Mouse (Mus musculus): ENCODE measurements around the gene Nanos1. TPM values are rescaled to one million over a fixed set of nuclear protein-coding genes. Genes with fewer than 3 reads are reported as not detected.
A peak's percentile ranks its signal among the peaks of the same experiment; 100 is the strongest.

Gene Nanos1
- total and polyA plus RNA-seq, 3 experiments, result 4.5 to 4.6 TPM; not detected in 1

DNA sequence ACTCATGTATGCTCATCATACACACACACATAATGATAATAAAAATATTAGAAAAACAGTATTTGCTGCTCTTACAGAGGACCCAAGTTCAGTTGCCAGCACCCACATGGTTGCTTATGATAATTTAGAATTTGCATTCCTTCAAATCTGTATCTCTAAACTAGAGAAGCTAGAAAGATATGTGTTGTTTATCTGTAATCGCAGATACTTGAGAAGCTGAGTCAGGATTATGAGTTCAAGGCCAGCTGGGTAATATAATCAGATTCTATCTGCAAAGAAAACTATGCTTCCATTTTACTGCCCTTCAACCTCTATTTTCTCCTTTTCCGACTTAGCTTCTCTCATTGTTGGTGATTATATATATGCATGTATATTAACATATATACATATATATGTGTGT lies 41.6 kb downstream of the Nanos1 start (continued):
- TF ChIP-seq MEF2A (IDR thresholded peaks at IDR 0.05; ENCODE audit: extremely low read depth, insufficient replicate concordance, low read depth, low read length, poor library complexity, severe bottlenecking), result no peak
- TF ChIP-seq MAFK (IDR thresholded peaks at IDR 0.05; ENCODE audit: borderline replicate concordance, low read depth, low read length), result peak; percentile 68; the same call in 1 of the 2 replicates
- TF ChIP-seq ETS1 (IDR thresholded peaks at IDR 0.05; ENCODE audit: low read depth, low read length), result peak; percentile 86
- TF ChIP-seq MAZ (IDR thresholded peaks at IDR 0.05; ENCODE audit: low read depth, low read length), result no peak
- TF ChIP-seq MXI1 (IDR thresholded peaks at IDR 0.05; ENCODE audit: low read depth, low read length), result no peak
- no peak for TF ChIP-seq JUND (IDR thresholded peaks at IDR 0.05; ENCODE audit: low read depth, low read length)
- TF ChIP-seq ZC3H11A (IDR thresholded peaks at IDR 0.05; ENCODE audit: low read depth, low read length), result 0 out of 2 replicates have a peak, but pooled peaks have one; percentile 7
- no peak for TF ChIP-seq MAX (IDR thresholded peaks at IDR 0.05; ENCODE audit: low read length)
- no peak for TF ChIP-seq POLR2A (IDR thresholded peaks at IDR 0.05; ENCODE audit: control insufficient read depth in 1 of 2, insufficient read depth in 1 of 2, low read depth in 1 of 2, low read length in 2 of 2, poor library complexity in 1 of 2)
- no peak for TF ChIP-seq POLR2AphosphoS2 (IDR thresholded peaks at IDR 0.05; ENCODE audit: low read length)
- no peak for TF ChIP-seq ZKSCAN1 (IDR thresholded peaks at IDR 0.05; ENCODE audit: low read depth, low read length)
- TF ChIP-seq USF2 (IDR thresholded peaks at IDR 0.05; ENCODE audit: borderline replicate concordance in 1 of 2, insufficient read depth in 1 of 2, low read depth in 1 of 2, low read length in 2 of 2), result no peak
- no peak for TF ChIP-seq SMC3 (IDR thresholded peaks at IDR 0.05; ENCODE audit: low read depth, low read length)
- no peak for TF ChIP-seq MYB (IDR thresholded peaks at IDR 0.05; ENCODE audit: low read depth, low read length)
- no peak for TF ChIP-seq ELF1 (IDR thresholded peaks at IDR 0.05; ENCODE audit: low read depth, low read length)
- TF ChIP-seq POLR2AphosphoS5 (IDR thresholded peaks at IDR 0.05; ENCODE audit: borderline replicate concordance, low read depth, low read length), result no peak
- TF ChIP-seq BHLHE40 (IDR thresholded peaks at IDR 0.05; ENCODE audit: borderline replicate concordance, low read depth, low read length), result no peak
- no peak for TF ChIP-seq USF1 (IDR thresholded peaks at IDR 0.05; ENCODE audit: low read depth, low read length)

DNA sequence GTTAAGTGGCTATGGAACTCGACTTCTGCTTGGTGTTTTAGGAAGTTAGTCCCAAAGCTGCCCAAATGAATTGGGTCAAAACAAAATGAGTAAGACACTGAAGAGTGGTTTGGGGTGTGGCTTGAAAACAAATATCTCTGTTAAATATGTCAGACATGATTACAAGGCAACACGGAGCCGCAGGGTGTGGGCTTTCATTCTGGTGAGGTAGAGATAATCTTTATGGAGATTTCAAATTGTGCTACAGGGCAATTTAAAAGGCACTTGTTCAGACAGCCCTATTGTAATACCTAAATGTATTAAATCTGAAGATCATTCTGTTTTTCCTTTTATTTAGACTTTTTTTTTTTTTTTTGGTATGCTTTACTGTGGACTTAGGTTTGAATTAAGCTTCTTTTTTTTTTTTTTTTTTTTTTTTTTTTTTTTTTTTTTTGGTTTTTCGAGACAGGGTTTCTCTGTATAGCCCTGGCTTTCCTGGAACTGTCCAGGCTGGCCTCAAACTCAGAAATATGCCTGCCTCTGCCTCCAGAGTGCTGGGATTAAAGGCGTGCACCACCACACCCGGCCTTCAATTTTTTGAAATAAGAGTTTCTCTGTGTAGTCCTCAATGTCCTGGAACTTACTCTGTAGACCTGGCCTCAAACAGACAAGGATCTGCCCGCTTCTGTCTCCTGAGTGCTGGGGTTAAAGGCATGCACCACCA lies 44.2 kb downstream of the Nanos1 start:
- H3K79me2 ChIP-seq (ENCODE audit: control insufficient read depth, insufficient read depth, low read length, poor library complexity), result no peaks in the 10 kb centered on the region
- peak overlapping the region; percentile 5; the same call in 1 of the 2 replicates for H3K9ac ChIP-seq (ENCODE audit: control insufficient read depth, low read depth, low read length, poor library complexity, severe bottlenecking)
- H3K27me3 ChIP-seq (ENCODE audit: control insufficient read depth in 1 of 2, insufficient read depth in 2 of 2, low read length in 2 of 2), result no peaks in the 10 kb centered on the region
- H3K9me3 ChIP-seq (replicated peaks; ENCODE audit: insufficient read depth, low read length), result no peaks in the 10 kb centered on the region
- H3K36me3 ChIP-seq (ENCODE audit: control insufficient read depth in 1 of 2, insufficient read depth in 2 of 2, low read length in 2 of 2), result peaks cover 0 to 34% of the 10 kb centered on the region in 2 experiments; a peak in 2 of 4 replicates
- H3K4me3 ChIP-seq (ENCODE audit: control insufficient read depth in 1 of 2, insufficient read depth in 1 of 2, low read depth in 2 of 2, low read length in 2 of 2), result no peak overlapping the region
- peak; percentile 96 for DNase-seq (ENCODE audit: low read depth, low spot score)
- H3K4me1 ChIP-seq (ENCODE audit: control insufficient read depth in 1 of 2, insufficient read depth in 2 of 2, low read length in 2 of 2), result peaks cover 11 to 31% of the 10 kb centered on the region in 2 experiments
- H3K27ac ChIP-seq (ENCODE audit: control insufficient read depth, low read depth, low read length), result peak overlapping the region; percentile 83
- no peak for TF ChIP-seq USF2 (IDR thresholded peaks at IDR 0.05; ENCODE audit: borderline replicate concordance in 1 of 2, insufficient read depth in 1 of 2, low read depth in 1 of 2, low read length in 2 of 2)
- TF ChIP-seq CTCF (IDR thresholded peaks at IDR 0.05 in 2 of 3, conservative IDR thresholded peaks at IDR 0.05 in 1 of 3; ENCODE audit: control insufficient read depth in 1 of 3, insufficient read depth in 1 of 3, low read depth in 2 of 3, low read length in 3 of 3, poor library complexity in 1 of 3, severe bottlenecking in 1 of 3), result no peak
- peak; percentile 96 for TF ChIP-seq SIN3A (IDR thresholded peaks at IDR 0.05; ENCODE audit: low read length)
- TF ChIP-seq ZNF384 (IDR thresholded peaks at IDR 0.05; ENCODE audit: low read depth, low read length), result peak; percentile 69
- TF ChIP-seq BHLHE40 (IDR thresholded peaks at IDR 0.05; ENCODE audit: borderline replicate concordance, low read depth, low read length), result peak; percentile 57; the same call in 1 of the 2 replicates
- no peak for TF ChIP-seq SMC3 (IDR thresholded peaks at IDR 0.05; ENCODE audit: low read depth, low read length)
- 0 out of 2 replicates have a peak, but pooled peaks have one; percentile 21 for TF ChIP-seq MYC (IDR thresholded peaks at IDR 0.05; ENCODE audit: low read depth, low read length)
- peak; percentile 33; the same call in 1 of the 2 replicates for TF ChIP-seq JUND (IDR thresholded peaks at IDR 0.05; ENCODE audit: low read depth, low read length)
- peak; percentile 40 for TF ChIP-seq HCFC1 (IDR thresholded peaks at IDR 0.05; ENCODE audit: low read depth, low read length)
- TF ChIP-seq ZC3H11A (IDR thresholded peaks at IDR 0.05; ENCODE audit: low read depth, low read length), result no peak
- TF ChIP-seq MAX (IDR thresholded peaks at IDR 0.05; ENCODE audit: low read length), result no peak
- peak; percentile 96 for TF ChIP-seq TAL1 (IDR thresholded peaks at IDR 0.05; ENCODE audit: low read length)
- TF ChIP-seq CHD2 (IDR thresholded peaks at IDR 0.05; ENCODE audit: low read length), result no peak
- TF ChIP-seq POLR2AphosphoS5 (IDR thresholded peaks at IDR 0.05; ENCODE audit: borderline replicate concordance, low read depth, low read length), result no peak
- peak; percentile 98 for TF ChIP-seq RCOR1 (IDR thresholded peaks at IDR 0.05; ENCODE audit: low read depth, low read length)
- TF ChIP-seq GABPA (IDR thresholded peaks at IDR 0.05; ENCODE audit: low read depth, low read length), result no peak
- peak; percentile 84 for TF ChIP-seq MAFK (IDR thresholded peaks at IDR 0.05; ENCODE audit: borderline replicate concordance, low read depth, low read length)
- TF ChIP-seq ZMIZ1 (IDR thresholded peaks at IDR 0.05; ENCODE audit: low read depth, low read length), result no peak; the same call in 1 of the 2 replicates
- no peak for TF ChIP-seq KAT2A (conservative IDR thresholded peaks at IDR 0.05; ENCODE audit: low read depth, low read length)
- no peak for TF ChIP-seq RAD21 (IDR thresholded peaks at IDR 0.05; ENCODE audit: low read depth, low read length)
- peak; percentile 76 for TF ChIP-seq MXI1 (IDR thresholded peaks at IDR 0.05; ENCODE audit: low read depth, low read length)
- no peak for TF ChIP-seq ELF1 (IDR thresholded peaks at IDR 0.05; ENCODE audit: low read depth, low read length)
- TF ChIP-seq GATA1 (IDR thresholded peaks at IDR 0.05; ENCODE audit: low read depth, low read length), result peak; percentile 99
- peak; percentile 99 for TF ChIP-seq EP300 (IDR thresholded peaks at IDR 0.05; ENCODE audit: low read depth in 1 of 2, low read length in 2 of 2)
